Comparison of ENCODE assay signal across 9 mouse cellular contexts in genomic region chr12:81402187-81402586, GRCm38 (mm10). TPM values are rescaled to one million over a fixed set of nuclear protein-coding genes. Genes with fewer than 3 reads are reported as not detected.
DNase-seq lines count a peak whose midpoint lies in the region; TF ChIP-seq lines count a peak whose summit lies in the region.
"Had no signal": no experiment of that assay in that cellular context is flagged by ENCODE, and none has a peak within 500 bp of the region (broad histone marks: within the 10 kb centered on the region; RNA-seq: fewer than 3 reads in every experiment).

No protein-coding gene starts in this region.

- H3K4me1 ChIP-seq in cortical plate, adult 2 months (ENCODE audit: control insufficient read depth, insufficient read depth, low read length): no peaks in the 10 kb centered on the region
- H3K4me1 ChIP-seq: lung, embryonic 15.5 days had no signal

- peak; percentile 62 for DNase-seq in gastrocnemius, adult 18-20 months (ENCODE audit: low spot score)
- no peak for DNase-seq in gastrocnemius, postnatal 25 days
- peak; percentile 60 to 88 for DNase-seq in adrenal gland, adult (ENCODE audit: inconsistent age in 2 of 2, low spot score in 1 of 2)
- peak; percentile 50 to 74 for DNase-seq in heart, postnatal 14 days
- DNase-seq in layer of hippocampus, adult 9-10 months (ENCODE audit: low spot score): peak; percentile 59
- DNase-seq in lung, postnatal 14 days: peak; percentile 71
- peak; percentile 74 for DNase-seq in right cerebral cortex, postnatal 4 days

- intact Hi-C loops in heart, postnatal 14 days (cut with DNase I): loop anchor here (1.0 kb wide), 2 partner anchors 203 to 420 kb away; no protein-coding TSS in a partner anchor

- no peak overlapping the region for H3K4me3 ChIP-seq in cortical plate, adult 2 months (ENCODE audit: insufficient read depth, low read length)
- H3K4me3 ChIP-seq: lung, embryonic 15.5 days had no signal

- H3K27ac ChIP-seq in cortical plate, adult 2 months (ENCODE audit: insufficient read depth, low read length): no peak overlapping the region
- H3K27ac ChIP-seq: lung, embryonic 15.5 days had no signal

- TF ChIP-seq CTCF in cortical plate, adult 2 months (IDR thresholded peaks at IDR 0.05; ENCODE audit: extremely low read depth, insufficient read depth, low read length): peak; percentile 93

- TF ChIP-seq POLR2A in cortical plate, adult 2 months (IDR thresholded peaks at IDR 0.05; ENCODE audit: extremely low read depth, insufficient read depth, low read length): no peak

RNA-seq across cellular contexts. Expression of gene Adam4, which starts 19.6 kb away (rescaled TPM):
- 1 to 10 TPM in 1 of 2 experiments, under 1 TPM in 1; 0.69 to 1.0 TPM for total RNA-seq in gastrocnemius, adult 18-20 months (2021)
- 1 to 10 TPM in 1 of 2 experiments, under 1 TPM in 1; 0.79 to 1.4 TPM for total RNA-seq in gastrocnemius, postnatal 25 days (2021)
- polyA plus RNA-seq in cortical plate, adult 2 months (2012; rRNA removed): 1.3 and 1.5 TPM in 2 replicates
- total RNA-seq in heart, postnatal 14 days (2021): 1 to 10 TPM in 1 of 2 experiments, under 1 TPM in 1; 0.98 to 1.2 TPM

RNA-seq across cellular contexts. Expression of gene Gm4787, which starts 22.9 kb away (rescaled TPM):
- total RNA-seq in gastrocnemius, adult 18-20 months (2021): under 1 TPM; 0.66 to 0.91 TPM
- total RNA-seq in gastrocnemius, postnatal 25 days (2021): under 1 TPM; 0.77 to 0.94 TPM
- polyA plus RNA-seq in cortical plate, adult 2 months (2012; rRNA removed): 2.1 and 2.2 TPM in 2 replicates
- under 1 TPM; 0.27 to 0.72 TPM for total RNA-seq in heart, postnatal 14 days (2021)
